Mouse (Mus musculus) heart, adult 2 months (tissue): ENCODE data around the gene Sncb.

Experiments used
- CTCF ChIP-seq: fragments of 200-600 bp; IDR thresholded peaks from 2 replicates; pipeline ENCODE4 v1.8.1; 2022; ENCODE audit warnings: antibody characterized with exemption, mild to moderate bottlenecking, moderate library complexity
- EP300 ChIP-seq: fragments of 200-500 bp; IDR thresholded peaks from 2 replicates; pipeline ENCODE4 v1.6.1; 2011; ENCODE audit warnings: low read depth, low read length, control low read depth; ENCODE audit not compliant: insufficient read depth

- TF ChIP-seq EP300 (no peak), CTCF (no peak)
Observed at GRCm38 (mm10) chr13:54738213-54738601, 28.2 kb downstream of the Sncb start.
